Mouse (Mus musculus): ENCODE data around the gene Rab3b.
"Not testable (repeated sequence)": the region's sequence is repeated elsewhere in the genome, so short reads cannot be mapped to it uniquely, and the experiment has no call there.

DNA sequence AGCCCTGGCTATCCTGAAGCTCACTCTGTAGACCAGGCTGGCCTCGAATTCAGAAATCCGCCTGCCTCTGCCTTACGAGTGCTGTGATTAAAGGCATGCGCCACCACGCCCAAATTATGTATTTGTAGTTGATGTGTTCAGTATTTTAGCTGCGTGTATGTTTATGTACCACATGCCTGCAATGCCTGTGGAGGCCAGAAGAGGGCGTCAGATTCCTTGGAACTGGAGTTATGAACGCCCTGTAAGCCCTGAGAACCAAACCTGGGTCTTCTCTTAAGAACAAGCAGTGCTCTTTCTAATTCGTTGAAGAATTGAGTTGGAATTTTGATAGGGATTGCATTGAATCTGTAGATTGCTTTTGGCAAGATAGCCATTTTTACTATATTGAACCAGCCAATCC is 49.1 kb downstream of the Rab3b start:
- TF ChIP-seq POLR2A (IDR thresholded peaks at IDR 0.05; ENCODE audit: insufficient read length, low read depth); TCF12 (IDR thresholded peaks at IDR 0.05; ENCODE audit: insufficient read depth, poor library complexity, severe bottlenecking); MYOD1 (IDR thresholded peaks at IDR 0.05; ENCODE audit: control insufficient read depth in 1 of 3, insufficient read length in 2 of 3, low read depth in 2 of 3); MAX (IDR thresholded peaks at IDR 0.05; ENCODE audit: low read depth); E2F4 (IDR thresholded peaks at IDR 0.05; ENCODE audit: insufficient read depth); MYOG (IDR thresholded peaks at IDR 0.05; ENCODE audit: control insufficient read depth in 1 of 3, insufficient read depth in 1 of 3, insufficient read length in 2 of 3, low read depth in 2 of 3); USF1 (IDR thresholded peaks at IDR 0.05; ENCODE audit: low read depth): not testable (repeated sequence)
